Mouse (Mus musculus): ENCODE data around the gene Cdip1.

DNA sequence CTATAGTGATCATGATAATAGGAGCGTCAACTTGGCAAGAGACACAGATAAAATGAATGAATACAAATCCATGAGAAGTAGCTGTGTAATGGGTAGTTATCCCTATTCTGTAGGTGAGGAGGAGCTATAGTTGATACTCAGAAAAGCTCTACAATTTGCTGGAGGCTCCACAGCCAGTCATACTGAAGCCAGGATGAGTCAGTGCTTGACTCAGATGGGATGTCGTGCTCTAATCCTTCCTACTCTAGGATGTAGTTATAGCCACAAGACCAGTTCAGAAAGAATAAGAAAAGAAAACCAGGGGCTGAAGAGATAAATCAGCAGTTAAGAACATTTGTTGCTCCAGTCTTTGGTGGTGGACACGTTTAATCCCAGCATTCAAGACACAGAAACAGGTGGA is 47.5 kb upstream of the Cdip1 start:
- no peak for TF ChIP-seq CTCF (IDR thresholded peaks at IDR 0.05; ENCODE audit: low read depth)
- TF ChIP-seq EP300 (optimal IDR thresholded peaks at IDR 0.05), result no peak

Measured in stomach, postnatal 0 days (tissue).